Mouse (Mus musculus) WW6 (cell line): ENCODE results near the gene Ccl12.

ENCODE experiments used
- DNase-seq: peaks from one replicate; pipeline ENCODE4 v3.0.0-alpha.2; 2013; ENCODE audit warnings: low read depth, low spot score

The Ccl12 gene

GRCm38 (mm10) chr11:82139492-82140094 lies 37.9 kb downstream of the Ccl12 start:
- DNase-seq, result no peak
